Mouse (Mus musculus): Measurements from ENCODE around the gene Bnip3. TPM values are rescaled to one million over a fixed set of nuclear protein-coding genes. Genes with fewer than 3 reads are reported as not detected.

Bnip3 gene
- polyA plus RNA-seq, 1 experiment from 2014 or later, result 92.6 TPM

GRCm38 (mm10) chr7:138940612-138941461 lies 31.5 kb upstream of the Bnip3 start, which contains the start of gene Jakmip3:
TSS of gene Jakmip3 (plus strand) at chr7:138940730.
- Histone ChIP-seq H3K27ac (replicated peaks; ENCODE audit: low read depth, low read length) (peak within 1 kb of the TSS; percentile 32; the same call in 1 of the 2 replicates), H3K4me1 (ENCODE audit: control insufficient read depth, insufficient read depth, low read length) (no peaks in the 10 kb centered on the region), H3K9me3 (ENCODE audit: control insufficient read depth, low read length) (no peaks in the 10 kb centered on the region), H3K4me2 (ENCODE audit: low read length) (peak within 1 kb of the TSS; percentile 77), H3K4me3 (replicated peaks; ENCODE audit: low read depth, low read length) (peak within 1 kb of the TSS; percentile 53), H3K9ac (replicated peaks; ENCODE audit: low read length) (peak within 1 kb of the TSS; percentile 50), H3K36me3 (ENCODE audit: control insufficient read depth, insufficient read depth, low read length) (no peaks in the 10 kb centered on the region), H3K27me3 (ENCODE audit: control insufficient read depth, insufficient read depth, low read length) (peaks cover 37% of the 10 kb centered on the region)
- WGBS, result under 1% methylated on average over 78 of the region's 78 CpGs
- ATAC-seq (ENCODE audit: low FRiP score, low TSS enrichment) (peak; percentile 46; the same call in 1 of the 2 replicates), DNase-seq (peak; percentile 68)

- DNase-seq (peak; percentile 80), ATAC-seq (ENCODE audit: low FRiP score, low TSS enrichment) (no peak; the same call in 1 of the 2 replicates)
- peaks cover 37% of the 10 kb centered on the region for H3K27me3 ChIP-seq (ENCODE audit: control insufficient read depth, insufficient read depth, low read length)
- no peaks in the 10 kb centered on the region for H3K4me1 ChIP-seq (ENCODE audit: control insufficient read depth, insufficient read depth, low read length)
- WGBS, result 2% methylated on average over 17 of the region's 17 CpGs
- peak overlapping the region; percentile 50 for H3K9ac ChIP-seq (replicated peaks; ENCODE audit: low read length)
- H3K9me3 ChIP-seq (ENCODE audit: control insufficient read depth, low read length), result no peaks in the 10 kb centered on the region
- H3K4me2 ChIP-seq (ENCODE audit: low read length), result peak overlapping the region; percentile 77
- H3K27ac ChIP-seq (replicated peaks; ENCODE audit: low read depth, low read length), result 0 out of 2 replicates have a peak overlapping the region, but pooled peaks have one; percentile 32
- no peaks in the 10 kb centered on the region for H3K36me3 ChIP-seq (ENCODE audit: control insufficient read depth, insufficient read depth, low read length)
- peak overlapping the region; percentile 53 for H3K4me3 ChIP-seq (replicated peaks; ENCODE audit: low read depth, low read length)
These were observed 30.9 kb upstream of the Bnip3 start for GRCm38 (mm10) chr7:138940256-138940611.

GRCm38 (mm10) chr7:138938991-138939390 lies 29.7 kb upstream of the Bnip3 start:
- Histone ChIP-seq H3K27me3 (ENCODE audit: control insufficient read depth, insufficient read depth, low read length) (peaks cover 37% of the 10 kb centered on the region), H3K27ac (replicated peaks; ENCODE audit: low read depth, low read length) (no peak overlapping the region), H3K4me3 (replicated peaks; ENCODE audit: low read depth, low read length) (no peak overlapping the region), H3K9me3 (ENCODE audit: control insufficient read depth, low read length) (no peaks in the 10 kb centered on the region), H3K36me3 (ENCODE audit: control insufficient read depth, insufficient read depth, low read length) (no peaks in the 10 kb centered on the region), H3K9ac (replicated peaks; ENCODE audit: low read length) (no peak overlapping the region), H3K4me1 (ENCODE audit: control insufficient read depth, insufficient read depth, low read length) (no peaks in the 10 kb centered on the region), H3K4me2 (ENCODE audit: low read length) (no peak overlapping the region)
- ATAC-seq (ENCODE audit: low FRiP score, low TSS enrichment), result no peak
- DNase-seq, result no peak
- 82% methylated on average over 7 of the region's 7 CpGs for WGBS

GRCm38 (mm10) chr7:138934523-138934922 lies 25.2 kb upstream of the Bnip3 start:
- no peak for ATAC-seq (ENCODE audit: low FRiP score, low TSS enrichment)
- 94% methylated on average over 3 of the region's 3 CpGs for WGBS
- DNase-seq, result no peak
- H3K36me3 ChIP-seq (ENCODE audit: control insufficient read depth, insufficient read depth, low read length), result no peaks in the 10 kb centered on the region
- no peaks in the 10 kb centered on the region for H3K4me1 ChIP-seq (ENCODE audit: control insufficient read depth, insufficient read depth, low read length)
- no peak overlapping the region for H3K4me2 ChIP-seq (ENCODE audit: low read length)
- H3K27me3 ChIP-seq (ENCODE audit: control insufficient read depth, insufficient read depth, low read length), result peaks cover 7% of the 10 kb centered on the region; the same call in 1 of the 2 replicates
- no peak overlapping the region for H3K9ac ChIP-seq (replicated peaks; ENCODE audit: low read length)
- no peak overlapping the region for H3K4me3 ChIP-seq (replicated peaks; ENCODE audit: low read depth, low read length)
- no peak overlapping the region for H3K27ac ChIP-seq (replicated peaks; ENCODE audit: low read depth, low read length)
- no peaks in the 10 kb centered on the region for H3K9me3 ChIP-seq (ENCODE audit: control insufficient read depth, low read length)

- H3K9me3 ChIP-seq (ENCODE audit: control insufficient read depth, low read length), result no peaks in the 10 kb centered on the region
- no peak for ATAC-seq (ENCODE audit: low FRiP score, low TSS enrichment)
- no peak overlapping the region for H3K9ac ChIP-seq (replicated peaks; ENCODE audit: low read length)
- WGBS, result 93% methylated on average over 4 of the region's 4 CpGs
- no peak overlapping the region for H3K4me3 ChIP-seq (replicated peaks; ENCODE audit: low read depth, low read length)
- H3K27me3 ChIP-seq (ENCODE audit: control insufficient read depth, insufficient read depth, low read length), result no peaks in the 10 kb centered on the region
- DNase-seq, result no peak
- no peaks in the 10 kb centered on the region for H3K36me3 ChIP-seq (ENCODE audit: control insufficient read depth, insufficient read depth, low read length)
- no peak overlapping the region for H3K27ac ChIP-seq (replicated peaks; ENCODE audit: low read depth, low read length)
- no peak overlapping the region for H3K4me2 ChIP-seq (ENCODE audit: low read length)
- H3K4me1 ChIP-seq (ENCODE audit: control insufficient read depth, insufficient read depth, low read length), result no peaks in the 10 kb centered on the region
These were observed 19.1 kb upstream of the Bnip3 start for GRCm38 (mm10) chr7:138928456-138928855.

GRCm38 (mm10) chr7:138923756-138924425 lies 14.6 kb upstream of the Bnip3 start:
- Histone ChIP-seq H3K4me2 (ENCODE audit: low read length) (no peak overlapping the region), H3K9ac (replicated peaks; ENCODE audit: low read length) (no peak overlapping the region), H3K9me3 (ENCODE audit: control insufficient read depth, low read length) (no peaks in the 10 kb centered on the region), H3K27me3 (ENCODE audit: control insufficient read depth, insufficient read depth, low read length) (no peaks in the 10 kb centered on the region), H3K36me3 (ENCODE audit: control insufficient read depth, insufficient read depth, low read length) (no peaks in the 10 kb centered on the region), H3K4me1 (ENCODE audit: control insufficient read depth, insufficient read depth, low read length) (peaks cover 4% of the 10 kb centered on the region; the same call in 1 of the 2 replicates), H3K4me3 (replicated peaks; ENCODE audit: low read depth, low read length) (no peak overlapping the region), H3K27ac (replicated peaks; ENCODE audit: low read depth, low read length) (no peak overlapping the region)
- WGBS, result 8% methylated on average over 3 of the region's 3 CpGs
- ATAC-seq (ENCODE audit: low FRiP score, low TSS enrichment), result no peak
- DNase-seq, result peak; percentile 45

GRCm38 (mm10) chr7:138921611-138922010 lies 12.3 kb upstream of the Bnip3 start:
- DNase-seq (no peak), ATAC-seq (ENCODE audit: low FRiP score, low TSS enrichment) (no peak)
- H3K27ac ChIP-seq (replicated peaks; ENCODE audit: low read depth, low read length), result no peak overlapping the region
- H3K9ac ChIP-seq (replicated peaks; ENCODE audit: low read length), result no peak overlapping the region
- 97% methylated on average over 8 of the region's 8 CpGs for WGBS
- peaks cover 4% of the 10 kb centered on the region; the same call in 1 of the 2 replicates for H3K4me1 ChIP-seq (ENCODE audit: control insufficient read depth, insufficient read depth, low read length)
- no peak overlapping the region for H3K4me2 ChIP-seq (ENCODE audit: low read length)
- H3K27me3 ChIP-seq (ENCODE audit: control insufficient read depth, insufficient read depth, low read length), result no peaks in the 10 kb centered on the region
- H3K9me3 ChIP-seq (ENCODE audit: control insufficient read depth, low read length), result no peaks in the 10 kb centered on the region
- no peak overlapping the region for H3K4me3 ChIP-seq (replicated peaks; ENCODE audit: low read depth, low read length)
- H3K36me3 ChIP-seq (ENCODE audit: control insufficient read depth, insufficient read depth, low read length), result no peaks in the 10 kb centered on the region

GRCm38 (mm10) chr7:138919156-138919944 lies 10.0 kb upstream of the Bnip3 start:
- peaks cover 4% of the 10 kb centered on the region; the same call in 1 of the 2 replicates for H3K4me1 ChIP-seq (ENCODE audit: control insufficient read depth, insufficient read depth, low read length)
- H3K36me3 ChIP-seq (ENCODE audit: control insufficient read depth, insufficient read depth, low read length), result no peaks in the 10 kb centered on the region
- H3K4me2 ChIP-seq (ENCODE audit: low read length), result peak overlapping the region; percentile 48
- ATAC-seq (ENCODE audit: low FRiP score, low TSS enrichment) (no peak), DNase-seq (peak; percentile 41)
- H3K27ac ChIP-seq (replicated peaks; ENCODE audit: low read depth, low read length), result no peak overlapping the region
- WGBS, result 6% methylated on average over 26 of the region's 26 CpGs
- H3K27me3 ChIP-seq (ENCODE audit: control insufficient read depth, insufficient read depth, low read length), result no peaks in the 10 kb centered on the region
- peak overlapping the region; percentile 0; the same call in 1 of the 2 replicates for H3K4me3 ChIP-seq (replicated peaks; ENCODE audit: low read depth, low read length)
- no peak overlapping the region for H3K9ac ChIP-seq (replicated peaks; ENCODE audit: low read length)
- no peaks in the 10 kb centered on the region for H3K9me3 ChIP-seq (ENCODE audit: control insufficient read depth, low read length)

All from midbrain, embryonic 14.5 days (tissue).